Mouse (Mus musculus): ENCODE data around the gene Cd68.

GRCm38 (mm10) chr11:69679144-69679543 is 13.2 kb upstream of the Cd68 start:
- TF ChIP-seq CTCF (IDR thresholded peaks at IDR 0.05; ENCODE audit: low read depth) (no peak), EP300 (IDR thresholded peaks at IDR 0.05; ENCODE audit: low read depth) (no peak)
